Comparison of ENCODE assay signal across 13 mouse cellular contexts in the genomic region with DNA sequence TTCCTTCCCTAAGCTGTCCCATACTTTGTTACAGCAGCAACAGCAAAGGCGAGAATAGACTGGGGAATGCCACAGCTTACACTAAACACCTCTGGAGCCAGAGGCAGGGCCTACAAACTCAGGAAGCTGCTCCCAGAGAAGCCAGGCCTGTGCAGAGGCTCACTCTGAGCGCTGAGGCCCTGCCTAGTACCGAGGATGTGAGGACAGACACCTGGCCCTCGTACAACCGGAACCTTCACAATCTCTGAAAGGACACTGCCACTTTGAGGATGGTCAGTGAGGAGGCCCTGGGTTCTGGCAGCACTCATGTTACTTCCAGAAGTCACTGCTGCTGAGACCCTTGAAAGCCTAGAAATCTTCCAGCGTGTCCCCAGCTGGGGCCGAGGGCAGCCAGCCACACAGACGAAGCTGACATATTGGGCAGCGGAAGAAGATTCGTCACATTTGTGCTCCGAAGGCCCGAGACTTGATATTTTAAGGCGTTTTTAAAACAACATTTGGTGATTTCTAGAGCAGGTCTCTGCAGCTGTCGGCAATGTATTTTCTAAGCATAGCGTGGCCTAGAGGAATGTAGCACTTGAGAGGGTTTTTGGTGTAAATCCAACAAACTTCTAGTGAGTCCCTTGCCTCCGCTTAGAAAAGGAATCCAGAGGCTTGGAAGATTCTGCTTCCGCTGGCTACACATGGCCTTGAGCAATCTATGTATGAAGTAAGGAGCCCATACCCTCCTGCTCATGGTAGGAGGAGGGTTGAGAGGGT. TPM values are rescaled to one million over a fixed set of nuclear protein-coding genes. Genes with fewer than 3 reads are reported as not detected.
DNase-seq lines count a peak whose midpoint lies in the region; ATAC-seq and TF ChIP-seq lines count a peak whose summit lies in the region.
"Had no signal": no experiment of that assay in that cellular context is flagged by ENCODE, and none has a peak within 500 bp of the region (broad histone marks: within the 10 kb centered on the region; RNA-seq: fewer than 3 reads in every experiment).

No protein-coding gene starts in this region.

- no peak overlapping the region for H3K4me2 ChIP-seq in heart, embryonic 16.5 days (ENCODE audit: low read depth, low read length)
- no peak overlapping the region for H3K4me2 ChIP-seq in lung, embryonic 14.5 days
- H3K4me2 ChIP-seq in stomach, embryonic 16.5 days (ENCODE audit: low read depth, low read length) = no peak overlapping the region
- H3K4me2 ChIP-seq: midbrain, embryonic 15.5 days; neural tube, embryonic 13.5 days had no signal

- H3K9ac ChIP-seq in heart, embryonic 16.5 days (ENCODE audit: low read length) = no peak overlapping the region
- no peak overlapping the region for H3K9ac ChIP-seq in lung, embryonic 14.5 days
- H3K9ac ChIP-seq in stomach, embryonic 16.5 days (ENCODE audit: low read length) = no peak overlapping the region
- H3K9ac ChIP-seq: midbrain, embryonic 15.5 days; neural tube, embryonic 13.5 days had no signal

- no peaks in the 10 kb centered on the region for H3K36me3 ChIP-seq in heart, embryonic 16.5 days (ENCODE audit: control insufficient read depth, insufficient read depth)
- H3K36me3 ChIP-seq in lung, embryonic 14.5 days (ENCODE audit: insufficient read depth) = no peaks in the 10 kb centered on the region
- no peaks in the 10 kb centered on the region for H3K36me3 ChIP-seq in limb, embryonic 10.5 days
- no peaks in the 10 kb centered on the region for H3K36me3 ChIP-seq in stomach, embryonic 16.5 days (ENCODE audit: control insufficient read depth, insufficient read depth, low read length)
- H3K36me3 ChIP-seq: midbrain, embryonic 15.5 days; neural tube, embryonic 13.5 days had no signal

- TF ChIP-seq POLR2A in lung, adult 2 months (IDR thresholded peaks at IDR 0.05; ENCODE audit: borderline replicate concordance, extremely low read depth, low read depth, low read length) = no peak

- no peak overlapping the region for H3K4me3 ChIP-seq in heart, embryonic 16.5 days (ENCODE audit: low read length)
- no peak overlapping the region for H3K4me3 ChIP-seq in lung, embryonic 14.5 days (ENCODE audit: low read depth, low read length)
- H3K4me3 ChIP-seq in lung, adult 2 months (replicated peaks; ENCODE audit: extremely low read depth, low read depth, low read length) = no peak overlapping the region
- H3K4me3 ChIP-seq in limb, embryonic 10.5 days = no peak overlapping the region
- H3K4me3 ChIP-seq in stomach, embryonic 16.5 days (replicated peaks; ENCODE audit: low read length) = no peak overlapping the region
- H3K4me3 ChIP-seq: midbrain, embryonic 15.5 days; neural tube, embryonic 13.5 days had no signal

- WGBS in heart, embryonic 16.5 days = 79% methylated on average over 17 of the region's 17 CpGs
- WGBS in lung, embryonic 14.5 days = 47% methylated on average over 17 of the region's 17 CpGs
- 67% methylated on average over 17 of the region's 17 CpGs for WGBS in lung, adult 2 months
- WGBS in limb, embryonic 10.5 days = 89% methylated on average over 17 of the region's 17 CpGs
- 52% methylated on average over 17 of the region's 17 CpGs for WGBS in stomach, embryonic 16.5 days

- peaks cover 19% of the 10 kb centered on the region for H3K4me1 ChIP-seq in heart, embryonic 16.5 days (ENCODE audit: control insufficient read depth, insufficient read depth, low read length)
- peaks cover 13% of the 10 kb centered on the region for H3K4me1 ChIP-seq in lung, embryonic 14.5 days (ENCODE audit: insufficient read depth)
- H3K4me1 ChIP-seq in lung, adult 2 months (ENCODE audit: control insufficient read depth, insufficient read depth, low read length) = no peaks in the 10 kb centered on the region; the same call in 1 of the 2 replicates
- peaks cover 20% of the 10 kb centered on the region for H3K4me1 ChIP-seq in limb, embryonic 10.5 days
- H3K4me1 ChIP-seq in stomach, embryonic 16.5 days (ENCODE audit: control insufficient read depth, insufficient read depth, low read length) = peaks cover 20% of the 10 kb centered on the region

- ATAC-seq in heart, embryonic 16.5 days (replicated peaks; ENCODE audit: extremely low read depth, insufficient read depth, low FRiP score) = no peak
- no peak for ATAC-seq in lung, embryonic 14.5 days (ENCODE audit: insufficient read depth)
- ATAC-seq in stomach, embryonic 16.5 days (ENCODE audit: insufficient read depth, low FRiP score) = peak; percentile 68
- ATAC-seq: midbrain, embryonic 15.5 days had no signal

- TF ChIP-seq CTCF in lung, embryonic 14.5 days (IDR thresholded peaks at IDR 0.05; ENCODE audit: low read depth) = no peak
- no peak for TF ChIP-seq CTCF in lung, adult 2 months (IDR thresholded peaks at IDR 0.05; ENCODE audit: insufficient read depth, low read length)

- peak overlapping the region; percentile 30 for H3K27ac ChIP-seq in heart, embryonic 16.5 days (ENCODE audit: low read length)
- H3K27ac ChIP-seq in lung, embryonic 14.5 days (ENCODE audit: low read depth) = peak overlapping the region; percentile 9; the same call in 1 of the 2 replicates
- peak overlapping the region; percentile 36; the same call in 1 of the 2 replicates for H3K27ac ChIP-seq in limb, embryonic 10.5 days
- H3K27ac ChIP-seq in stomach, embryonic 16.5 days (ENCODE audit: low read length) = peak overlapping the region; percentile 82
- H3K27ac ChIP-seq: midbrain, embryonic 15.5 days; neural tube, embryonic 13.5 days had no signal

- DNase-seq in heart, adult 11 months = no peak
- peak; percentile 76 for DNase-seq in lung, embryonic 14.5 days
- DNase-seq in lung, adult 2 months = no peak
- DNase-seq in limb, embryonic 10.5 days (ENCODE audit: low spot score) = no peak
- no peak for DNase-seq in thymus, postnatal 36 days
- DNase-seq in frontal cortex, postnatal 25 days (ENCODE audit: low spot score in 2 of 2) = no peak
- DNase-seq: cerebellum, postnatal 25 days; right cerebral cortex, adult 18-20 months had no signal

- H3K9me3 ChIP-seq in heart, embryonic 16.5 days (replicated peaks; ENCODE audit: control insufficient read depth, low read length) = no peaks in the 10 kb centered on the region
- H3K9me3 ChIP-seq in lung, embryonic 14.5 days (ENCODE audit: low read depth, low read length) = no peaks in the 10 kb centered on the region
- no peaks in the 10 kb centered on the region for H3K9me3 ChIP-seq in limb, embryonic 10.5 days (replicated peaks)
- H3K9me3 ChIP-seq in stomach, embryonic 16.5 days (replicated peaks; ENCODE audit: control insufficient read depth, low read length) = no peaks in the 10 kb centered on the region
- H3K9me3 ChIP-seq: midbrain, embryonic 15.5 days; neural tube, embryonic 13.5 days had no signal

- peaks cover 4% of the 10 kb centered on the region; the same call in 1 of the 2 replicates for H3K27me3 ChIP-seq in heart, embryonic 16.5 days (ENCODE audit: control insufficient read depth, insufficient read depth, low read length)
- no peaks in the 10 kb centered on the region for H3K27me3 ChIP-seq in lung, embryonic 14.5 days (ENCODE audit: insufficient read depth, low read length)
- no peaks in the 10 kb centered on the region for H3K27me3 ChIP-seq in limb, embryonic 10.5 days (ENCODE audit: low read depth, poor library complexity, severe bottlenecking)
- no peaks in the 10 kb centered on the region for H3K27me3 ChIP-seq in stomach, embryonic 16.5 days (ENCODE audit: control insufficient read depth, insufficient read depth, low read length)
- H3K27me3 ChIP-seq: midbrain, embryonic 15.5 days; neural tube, embryonic 13.5 days had no signal

RNA-seq across cellular contexts. Expression of a gene that starts 49.1 kb away (rescaled TPM):
- 0.12 TPM in 1 of 2 replicates, not detected in the other for polyA plus RNA-seq in heart, embryonic 16.5 days (2015; fragmentation: Nextera tagmentation; extraction: Ambion mirVana)
- 0.20 TPM in 1 of 2 replicates, not detected in the other for polyA plus RNA-seq in lung, embryonic 14.5 days (2014; fragmentation: Nextera tagmentation; extraction: Ambion mirVana)
- 0.11 and 25.6 TPM in 2 replicates for polyA plus RNA-seq in lung, adult 2 months (2012; rRNA removed)
- 0.05 TPM in 1 of 2 replicates, not detected in the other for polyA plus RNA-seq in limb, embryonic 10.5 days (2016; fragmentation: Nextera tagmentation; extraction: Ambion mirVana)
- 42.0 and 64.4 TPM in 2 replicates for polyA plus RNA-seq in stomach, embryonic 16.5 days (2015; fragmentation: Nextera tagmentation; extraction: Ambion mirVana)
- polyA plus RNA-seq: liver, embryonic 16.5 days had no signal

Comparison
In these comparisons a context has a peak if more than half of its experiments do, and no peak if none do; other contexts are left out.
1. H3K27ac ChIP-seq: peak in every context shown above with its lines; median percentile 82 in stomach, embryonic 16.5 days; 36 in limb, embryonic 10.5 days; 30 in heart, embryonic 16.5 days; 9 in lung, embryonic 14.5 days.